Mouse (Mus musculus): ENCODE results near the gene Pttg1ip.

Pttg1ip gene

DNA sequence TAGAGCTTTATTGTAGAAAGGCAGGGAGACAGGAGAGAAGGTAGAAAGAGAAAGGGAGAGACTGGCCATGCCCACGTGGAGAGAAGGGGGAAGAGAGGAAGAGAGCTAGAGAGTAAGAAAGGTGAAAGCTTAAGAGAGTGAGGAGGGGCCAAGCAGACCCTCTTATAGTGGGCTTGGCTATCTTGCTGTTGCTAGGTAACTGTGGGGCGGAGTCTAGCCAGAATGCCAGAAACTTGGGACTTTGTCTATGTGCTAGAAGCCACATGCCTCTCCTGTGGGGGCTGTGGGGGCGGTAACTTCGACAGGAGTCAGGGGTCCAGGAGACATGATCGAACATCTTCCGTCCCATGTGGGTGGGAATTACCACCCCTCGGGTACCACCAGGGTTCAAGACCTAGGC lies 12.0 kb upstream of the Pttg1ip start:
- no peak for DNase-seq (ENCODE audit: low spot score in 2 of 2)

DNA sequence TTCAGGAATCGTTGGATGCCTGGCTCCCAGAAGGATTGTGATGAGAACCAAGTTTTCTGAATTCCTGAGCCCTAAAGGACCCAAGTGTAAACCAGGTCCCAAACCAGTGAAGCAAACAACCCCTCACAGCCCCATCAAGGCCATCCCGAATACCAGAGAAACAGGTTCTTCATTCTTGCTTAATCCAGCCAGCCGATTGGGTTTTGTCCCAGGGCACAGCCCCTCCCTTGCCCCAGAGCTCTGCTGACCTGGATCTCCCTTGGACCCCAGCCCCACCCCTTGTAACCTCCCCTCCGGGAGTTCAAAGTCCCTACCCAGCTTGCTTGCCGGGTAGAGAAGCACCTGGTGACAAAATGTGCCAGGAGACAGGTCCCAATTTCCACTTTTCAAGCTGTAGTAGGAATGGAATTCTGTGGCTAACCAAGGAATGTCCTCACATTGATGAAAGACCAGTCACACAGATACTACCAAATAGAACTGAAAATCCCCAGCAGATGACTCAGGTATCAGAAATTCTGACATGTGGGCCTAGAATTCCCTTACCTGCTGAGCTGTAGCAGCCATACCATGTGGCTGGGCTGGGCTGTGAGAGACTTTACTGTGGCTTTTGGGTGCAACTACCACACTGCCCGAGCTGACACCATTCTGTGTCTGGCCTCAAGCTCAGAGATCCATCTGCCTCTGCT lies 11.4 kb upstream of the Pttg1ip start:
- no peak for DNase-seq (ENCODE audit: low spot score in 2 of 2)

DNA sequence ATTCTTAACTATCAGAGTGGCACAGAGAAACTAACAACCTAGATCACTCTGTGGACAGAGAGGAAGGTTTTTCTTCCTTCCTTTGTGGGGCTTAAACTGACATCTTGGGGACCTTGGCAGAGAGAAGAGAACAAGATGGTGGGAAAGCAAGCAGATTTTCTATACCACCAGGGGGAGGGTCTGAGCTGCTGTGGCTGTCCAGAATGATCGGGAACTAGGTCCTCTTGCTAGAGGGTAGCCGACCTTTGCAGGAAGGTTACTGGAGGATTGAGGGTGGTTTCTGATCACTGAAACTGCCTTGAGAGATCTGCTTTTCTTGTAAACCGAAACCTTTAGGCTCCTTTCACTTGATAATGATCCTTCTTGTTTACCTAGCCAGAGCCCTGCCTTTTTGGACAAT lies 9.3 kb upstream of the Pttg1ip start:
- DNase-seq (ENCODE audit: low spot score in 2 of 2) = peak in 1 of 2 experiments; percentile 3

DNA sequence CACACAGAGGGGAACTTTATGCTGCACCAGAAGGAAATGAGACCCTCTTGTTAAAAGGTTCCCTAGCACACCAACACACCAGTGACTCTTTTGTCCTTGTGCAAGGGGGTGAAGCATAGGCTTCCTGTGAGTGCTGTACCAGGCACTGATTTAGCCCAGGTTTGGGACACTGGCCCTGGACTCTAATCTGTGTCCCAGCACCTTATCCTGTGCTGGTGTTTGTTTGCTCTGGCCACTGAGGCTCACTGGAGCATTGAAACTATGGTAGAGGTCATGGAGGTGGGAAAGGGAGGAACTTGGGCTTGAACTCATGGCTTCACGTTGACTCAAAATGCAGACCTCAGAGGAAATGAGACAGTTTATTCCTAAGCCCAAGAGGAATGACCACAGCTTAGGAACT lies 8.4 kb upstream of the Pttg1ip start:
- no peak for DNase-seq (ENCODE audit: low spot score in 2 of 2)

DNA sequence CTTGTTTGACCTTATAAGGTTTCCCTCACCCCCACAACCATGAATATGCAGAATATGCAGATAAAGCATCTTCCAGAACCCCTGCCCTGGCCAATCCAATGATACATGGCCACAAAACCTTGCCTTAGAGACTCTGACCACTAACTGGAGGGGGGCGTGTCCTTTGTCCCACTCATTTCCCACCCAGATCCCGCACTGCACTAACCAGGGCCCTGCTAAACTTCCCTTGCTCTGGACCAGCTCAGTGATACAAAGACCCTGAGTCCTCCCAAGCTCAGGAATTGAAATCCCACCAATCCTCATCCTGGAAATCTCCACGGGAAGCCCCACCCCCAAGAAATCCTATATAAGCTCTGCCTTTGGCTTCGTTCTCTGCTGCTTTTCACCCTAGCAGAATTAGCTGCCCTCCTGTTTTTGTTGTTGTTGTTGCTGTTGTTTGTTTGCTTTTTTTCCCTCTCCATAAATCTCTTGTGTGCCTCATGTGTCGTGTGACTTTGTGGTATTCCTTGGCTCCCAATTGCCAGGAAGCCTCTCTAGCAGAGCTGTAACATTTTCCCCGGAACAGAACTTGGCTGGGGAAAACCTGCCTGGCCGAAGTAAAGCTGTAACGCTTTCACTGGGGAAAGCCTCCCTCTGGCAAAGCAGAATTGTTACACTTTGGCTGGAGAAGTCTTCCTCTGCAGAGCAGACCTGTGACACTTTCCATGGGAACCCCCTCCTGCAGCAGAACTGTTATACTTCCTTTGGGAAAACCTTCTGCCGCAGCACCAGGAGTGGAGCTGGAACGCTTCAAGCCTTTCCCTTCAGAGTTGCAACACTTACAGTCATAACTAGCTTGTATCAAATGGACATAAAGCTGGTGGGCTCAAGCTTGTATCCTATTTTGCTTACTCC lies 1.2 kb upstream of the Pttg1ip start:
- DNase-seq (ENCODE audit: low spot score in 2 of 2) = peak in 1 of 2 experiments; percentile 4

DNA sequence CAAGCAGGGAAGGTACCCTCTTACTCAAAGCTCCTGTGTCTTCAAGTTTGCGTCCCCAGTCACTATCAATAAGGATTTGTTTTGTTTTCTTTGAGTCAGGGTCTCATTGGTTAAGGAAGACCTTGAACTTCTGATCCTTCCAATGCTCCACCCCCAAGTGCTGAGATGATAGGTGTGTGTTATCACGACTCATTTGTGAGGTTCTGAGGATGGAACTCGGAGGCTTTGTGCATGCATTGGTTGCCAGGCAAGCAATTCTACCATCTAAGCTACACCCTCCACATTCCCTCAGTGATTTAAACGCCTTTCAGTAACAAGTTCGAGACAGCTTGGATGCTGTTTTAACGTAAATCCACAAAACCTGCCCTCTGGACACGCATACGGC lies 505 bp upstream of the Pttg1ip start:
- DNase-seq (ENCODE audit: low spot score in 2 of 2) = no peak

DNA sequence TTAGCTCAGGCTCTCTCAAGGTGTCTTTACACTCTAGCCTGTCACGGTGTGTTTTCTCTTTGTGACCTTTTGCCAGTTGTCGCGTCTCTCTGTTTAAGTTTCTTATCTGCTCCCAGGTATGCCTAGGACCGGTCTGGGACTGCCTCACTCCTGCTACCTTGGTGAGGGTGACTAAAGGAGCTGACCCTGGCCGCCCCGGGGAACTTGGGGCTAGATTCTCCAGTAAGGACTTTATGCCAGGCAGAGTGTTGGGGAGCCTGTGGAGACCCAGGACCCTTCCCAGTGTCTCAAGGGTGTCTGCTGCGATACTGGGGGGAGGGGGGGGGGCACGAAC lies 732 bp downstream of the Pttg1ip start:
- peak in 1 of 2 experiments; percentile 5 for DNase-seq (ENCODE audit: low spot score in 2 of 2)

DNA sequence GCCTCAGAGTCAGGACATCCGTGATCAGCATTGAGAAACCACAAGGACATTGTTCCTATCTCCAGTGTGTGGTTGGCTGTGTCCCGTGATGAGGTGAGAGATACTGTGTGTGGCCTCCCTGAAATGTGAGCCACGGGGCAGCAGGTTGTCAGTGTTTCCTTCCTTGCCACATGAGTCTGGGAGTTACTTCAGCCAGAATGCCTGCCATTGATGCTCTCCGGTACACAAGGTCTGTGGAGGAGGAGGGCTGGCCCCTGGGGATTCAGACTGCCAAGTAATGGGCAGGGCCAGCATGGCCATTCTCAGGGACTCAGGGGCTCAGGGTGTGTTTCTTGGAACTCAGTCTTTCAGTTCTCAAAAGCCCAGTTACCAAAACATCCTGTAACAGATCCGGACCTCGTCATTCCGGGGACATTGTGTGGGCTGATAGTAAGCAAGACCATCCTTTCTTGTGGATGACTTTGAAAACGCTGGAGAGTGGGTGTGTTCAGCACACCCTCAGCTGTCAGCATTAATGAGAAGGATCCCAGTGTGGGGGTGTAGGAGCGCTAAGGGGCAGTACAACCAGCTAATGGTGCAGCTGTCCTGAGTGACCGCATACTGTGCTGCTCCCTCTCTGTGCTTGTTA lies 2.4 kb downstream of the Pttg1ip start:
- DNase-seq (ENCODE audit: low spot score in 2 of 2) = no peak

DNA sequence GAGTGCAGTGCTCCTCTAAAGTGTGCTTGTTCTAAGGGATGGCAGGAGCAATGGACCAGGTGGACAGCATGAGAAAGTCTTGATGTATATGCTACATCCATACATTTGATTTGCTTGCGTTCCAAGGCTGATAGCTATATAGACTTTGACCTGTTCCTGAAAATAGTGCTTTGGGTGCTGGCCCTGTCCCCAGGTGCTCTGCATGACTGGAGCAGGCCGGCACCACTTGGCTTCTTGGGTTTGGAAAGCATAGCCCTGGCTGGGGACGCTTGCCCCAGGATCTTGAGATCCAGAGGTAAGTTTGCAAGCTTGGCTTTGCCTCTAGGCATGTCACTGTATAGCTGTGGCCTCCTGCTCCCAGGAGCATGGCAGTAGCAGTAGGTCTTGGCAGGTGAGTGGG lies 5.1 kb downstream of the Pttg1ip start:
- no peak for DNase-seq (ENCODE audit: low spot score in 2 of 2)

DNA sequence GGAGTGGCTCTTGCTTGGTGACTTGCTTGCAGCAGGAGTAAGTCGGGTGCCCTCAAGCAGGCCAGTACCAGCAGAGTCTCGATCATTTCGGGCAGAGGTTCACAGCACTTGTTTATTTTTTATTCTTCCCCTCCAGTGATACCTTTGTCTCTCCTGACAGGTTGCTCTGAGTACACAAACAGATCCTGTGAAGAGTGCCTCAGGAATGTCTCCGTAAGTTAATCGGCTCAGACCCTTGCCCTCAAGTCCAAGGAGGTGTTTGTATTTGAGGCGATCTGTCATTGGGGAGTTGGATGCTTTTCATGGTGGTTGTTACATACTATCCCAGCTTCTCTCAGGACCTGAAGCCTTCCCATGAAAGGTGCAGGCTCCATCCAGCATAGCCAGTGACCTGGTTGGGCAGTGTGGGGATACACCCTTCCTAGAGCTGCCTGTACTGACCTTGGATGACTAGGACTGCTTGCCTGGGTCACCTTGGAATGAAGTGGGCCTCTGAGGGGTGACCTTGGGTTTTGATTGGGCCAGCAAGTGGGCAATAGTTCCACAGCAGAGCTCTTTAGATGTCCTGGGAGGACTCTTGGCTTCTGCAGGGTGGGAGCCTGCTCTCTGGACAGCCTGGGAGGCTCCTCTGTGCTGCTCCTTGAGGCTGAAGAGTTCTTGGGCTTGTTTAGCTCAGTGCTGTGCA lies 5.7 kb downstream of the Pttg1ip start:
- DNase-seq (ENCODE audit: low spot score in 2 of 2) = no peak

DNA sequence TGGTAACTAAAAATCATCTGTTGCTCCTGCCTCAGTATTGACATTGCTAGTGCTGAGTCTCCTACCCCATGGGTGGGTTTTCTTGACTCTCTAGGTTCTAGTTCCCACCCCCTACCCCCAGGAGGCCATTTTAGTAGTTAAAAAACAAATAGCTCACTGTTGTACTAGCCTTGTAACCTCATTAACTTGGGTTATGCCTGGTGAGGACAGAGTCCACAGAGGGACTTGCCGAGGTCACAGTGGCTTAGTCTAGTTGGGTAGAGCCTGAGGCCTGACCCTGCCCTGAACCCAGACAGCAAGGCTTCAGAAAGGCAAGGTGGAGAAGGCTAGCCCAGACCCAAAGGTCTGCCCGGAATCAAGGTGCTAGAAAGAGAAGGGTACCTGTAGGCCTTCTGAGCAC lies 6.5 kb downstream of the Pttg1ip start:
- DNase-seq (ENCODE audit: low spot score in 2 of 2) = no peak

DNA sequence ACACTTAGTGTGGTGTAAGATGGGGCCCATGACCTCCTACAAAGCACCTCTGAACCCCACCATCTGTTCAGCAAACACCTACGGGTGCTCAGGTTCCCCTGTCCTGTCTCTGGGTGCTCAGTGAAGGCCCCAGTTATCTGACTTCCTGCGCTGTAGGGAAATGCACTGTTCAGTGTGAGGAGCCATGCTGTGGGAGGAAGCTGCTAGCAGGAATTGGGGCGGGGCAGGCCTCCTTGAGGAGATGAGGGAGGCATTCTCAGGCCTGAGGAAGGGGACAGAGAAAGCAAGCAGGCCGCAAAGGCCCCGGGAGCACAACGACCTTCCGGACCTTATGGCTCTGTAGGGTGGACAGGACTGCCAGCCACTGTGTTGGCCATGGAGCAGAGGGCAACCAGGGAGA lies 7.6 kb downstream of the Pttg1ip start:
- no peak for DNase-seq (ENCODE audit: low spot score in 2 of 2)

DNA sequence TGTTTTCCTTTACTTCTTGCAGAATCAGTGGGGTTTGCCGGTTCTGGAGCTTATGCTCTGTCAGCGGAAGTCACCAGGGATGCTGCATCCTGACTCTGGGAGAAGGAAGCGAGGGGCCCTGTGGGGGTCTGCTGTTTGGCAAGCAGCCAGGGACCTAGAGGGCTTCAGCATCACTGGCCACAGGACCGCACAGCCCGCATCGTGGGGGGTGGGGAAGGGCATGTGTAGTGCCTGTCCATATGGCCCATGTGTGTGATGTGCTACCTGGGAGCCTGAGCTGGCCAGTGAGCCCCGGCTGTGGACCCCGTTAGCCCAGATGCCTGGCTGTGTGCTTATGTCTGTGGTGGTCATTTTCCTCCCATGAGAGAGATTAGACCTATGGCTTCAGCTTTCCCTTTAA lies 8.2 kb downstream of the Pttg1ip start:
- DNase-seq (ENCODE audit: low spot score in 2 of 2) = peak in 1 of 2 experiments; percentile 3

DNA sequence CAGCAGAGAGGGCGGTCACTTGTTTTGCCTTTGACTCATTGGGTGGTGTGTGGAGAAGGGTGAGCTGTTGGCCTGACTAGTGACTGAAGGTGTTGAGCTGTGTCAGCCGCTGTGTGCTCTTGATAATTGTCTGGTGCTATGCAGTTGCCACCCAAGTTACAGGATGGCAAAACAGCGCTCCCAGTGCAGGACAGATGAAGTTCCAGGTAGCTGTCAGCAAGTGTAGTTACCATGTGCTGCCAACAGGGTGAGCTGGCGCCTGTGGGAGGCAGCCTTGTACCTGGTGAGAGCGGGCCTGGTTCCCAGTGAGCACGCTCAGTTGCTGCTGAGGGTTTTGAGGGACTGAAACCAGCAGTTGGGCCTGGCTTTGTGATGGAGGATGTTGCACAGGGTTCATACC lies 9.3 kb downstream of the Pttg1ip start:
- peak; percentile 52 to 77 for DNase-seq (ENCODE audit: low spot score in 2 of 2)

DNA sequence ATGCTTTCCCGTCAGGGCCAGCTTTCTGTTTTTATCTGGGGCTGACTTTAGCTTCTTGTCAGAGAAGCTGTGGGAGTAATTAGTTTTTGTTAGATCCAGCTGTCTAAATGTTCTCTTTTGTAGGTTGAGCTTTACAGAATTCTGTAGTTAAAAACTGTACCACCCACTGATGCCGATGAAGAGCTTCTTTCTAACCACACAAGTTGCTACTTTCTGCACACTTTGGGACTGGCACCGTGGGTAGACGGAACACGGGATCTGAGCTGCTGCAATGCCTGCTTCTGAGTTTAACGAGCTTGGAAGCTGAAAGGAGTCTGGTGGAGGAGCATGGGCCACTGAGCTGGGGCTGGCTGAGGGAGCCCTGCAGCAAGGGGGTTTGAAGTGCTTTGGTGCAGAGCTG lies 10.0 kb downstream of the Pttg1ip start:
- peak in 1 of 2 experiments; percentile 2 for DNase-seq (ENCODE audit: low spot score in 2 of 2)

DNA sequence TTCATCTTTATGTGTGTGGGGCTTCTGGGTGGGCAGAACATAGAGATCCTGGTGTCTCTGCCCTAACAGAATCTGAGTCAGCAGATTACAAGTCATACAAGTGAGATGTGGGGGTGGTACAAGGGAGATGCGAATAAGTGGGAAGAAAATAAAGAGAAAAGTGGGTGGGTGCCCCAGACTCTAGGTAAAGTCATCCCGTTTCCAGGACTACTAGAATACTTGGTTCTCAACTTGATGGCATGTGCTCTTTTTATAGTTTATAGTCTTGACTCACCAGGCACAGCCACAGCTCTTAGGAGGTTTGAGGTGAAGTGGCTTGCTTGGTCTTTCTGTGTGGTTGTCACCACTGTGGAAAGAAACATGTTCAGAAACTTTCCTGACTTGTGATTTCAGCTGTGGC lies 14.5 kb downstream of the Pttg1ip start:
- no peak for DNase-seq (ENCODE audit: low spot score in 2 of 2)

DNA sequence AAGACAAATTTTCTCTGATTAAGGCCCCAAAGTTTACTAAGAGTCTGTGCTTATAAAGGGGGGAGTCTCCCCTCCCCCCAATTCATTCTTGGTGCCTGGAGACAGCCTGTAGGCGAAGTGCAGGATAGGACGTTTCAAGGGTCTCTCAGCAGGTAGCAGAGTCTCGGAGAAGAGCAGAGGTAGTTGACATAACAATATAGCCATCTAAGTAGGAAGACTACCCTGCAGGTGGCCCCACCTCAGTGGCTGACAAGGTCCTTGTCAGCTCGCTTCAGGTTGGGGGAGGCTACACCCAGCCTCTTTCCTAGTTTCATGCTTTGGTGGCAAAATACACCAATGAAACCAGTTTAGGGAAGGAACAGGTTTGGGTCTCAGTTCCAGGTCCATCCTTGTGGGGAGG lies 21.5 kb downstream of the Pttg1ip start:
- no peak for DNase-seq (ENCODE audit: low spot score in 2 of 2)

DNA sequence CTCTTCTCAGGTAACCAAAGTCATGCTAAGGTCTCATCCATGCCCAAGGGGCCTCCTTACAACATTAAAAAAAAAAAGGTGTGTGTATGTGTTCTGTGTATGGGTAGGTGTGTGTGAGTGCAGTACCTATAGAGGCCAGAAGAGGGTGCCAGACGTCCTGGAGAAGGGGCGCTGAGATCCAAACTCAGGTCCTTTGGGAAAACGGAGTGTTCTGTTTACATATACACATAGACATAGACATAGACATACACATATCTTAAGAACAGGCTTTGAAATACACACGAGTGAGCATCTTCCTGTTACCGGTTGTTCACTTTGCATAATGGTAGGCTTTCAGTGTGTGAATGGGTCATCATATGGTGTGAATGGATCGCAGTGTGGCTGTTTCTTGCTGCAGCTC lies 22.6 kb downstream of the Pttg1ip start:
- no peak for DNase-seq (ENCODE audit: low spot score in 2 of 2)

DNA sequence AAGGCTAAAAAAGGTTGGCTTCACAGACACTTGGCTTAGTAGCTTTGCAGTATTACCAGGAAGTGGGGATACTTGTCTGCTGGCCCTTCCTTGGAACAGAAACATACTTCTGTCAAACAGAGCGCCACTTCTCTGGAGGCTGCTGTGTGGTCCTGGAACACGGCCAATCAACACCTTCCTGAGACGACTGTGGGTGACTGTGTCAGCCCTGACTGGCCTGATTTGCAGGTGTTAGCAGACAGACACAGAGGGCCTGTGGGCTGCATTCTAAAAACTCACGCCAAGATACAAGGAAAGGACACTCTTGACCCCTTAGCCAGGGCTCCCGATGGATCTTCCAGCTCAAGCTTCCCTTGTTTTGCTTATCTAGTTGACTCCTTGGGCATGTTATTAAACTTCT lies 23.4 kb downstream of the Pttg1ip start:
- DNase-seq (ENCODE audit: low spot score in 2 of 2) = no peak

DNA sequence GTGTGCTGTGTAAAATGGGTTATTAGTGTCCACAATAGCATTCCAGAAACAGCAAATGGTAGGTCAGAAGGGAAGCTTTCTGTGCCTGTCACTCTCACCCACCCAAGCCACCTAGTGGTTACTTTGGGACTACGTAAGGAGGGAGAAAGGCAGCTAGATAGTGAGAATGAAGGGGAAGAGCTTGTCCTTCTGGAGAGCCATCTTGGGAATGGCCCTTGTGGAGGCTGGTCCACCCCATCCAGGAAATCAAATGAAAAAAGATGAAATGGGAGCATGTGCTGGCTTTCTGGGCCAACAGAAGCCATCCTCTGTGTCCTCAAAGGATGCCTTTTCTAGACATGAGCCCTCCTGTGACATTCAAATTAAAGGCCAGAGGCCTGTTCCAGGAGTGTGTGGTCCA lies 23.8 kb downstream of the Pttg1ip start:
- peak; percentile 23 to 45 for DNase-seq (ENCODE audit: low spot score in 2 of 2)

DNA sequence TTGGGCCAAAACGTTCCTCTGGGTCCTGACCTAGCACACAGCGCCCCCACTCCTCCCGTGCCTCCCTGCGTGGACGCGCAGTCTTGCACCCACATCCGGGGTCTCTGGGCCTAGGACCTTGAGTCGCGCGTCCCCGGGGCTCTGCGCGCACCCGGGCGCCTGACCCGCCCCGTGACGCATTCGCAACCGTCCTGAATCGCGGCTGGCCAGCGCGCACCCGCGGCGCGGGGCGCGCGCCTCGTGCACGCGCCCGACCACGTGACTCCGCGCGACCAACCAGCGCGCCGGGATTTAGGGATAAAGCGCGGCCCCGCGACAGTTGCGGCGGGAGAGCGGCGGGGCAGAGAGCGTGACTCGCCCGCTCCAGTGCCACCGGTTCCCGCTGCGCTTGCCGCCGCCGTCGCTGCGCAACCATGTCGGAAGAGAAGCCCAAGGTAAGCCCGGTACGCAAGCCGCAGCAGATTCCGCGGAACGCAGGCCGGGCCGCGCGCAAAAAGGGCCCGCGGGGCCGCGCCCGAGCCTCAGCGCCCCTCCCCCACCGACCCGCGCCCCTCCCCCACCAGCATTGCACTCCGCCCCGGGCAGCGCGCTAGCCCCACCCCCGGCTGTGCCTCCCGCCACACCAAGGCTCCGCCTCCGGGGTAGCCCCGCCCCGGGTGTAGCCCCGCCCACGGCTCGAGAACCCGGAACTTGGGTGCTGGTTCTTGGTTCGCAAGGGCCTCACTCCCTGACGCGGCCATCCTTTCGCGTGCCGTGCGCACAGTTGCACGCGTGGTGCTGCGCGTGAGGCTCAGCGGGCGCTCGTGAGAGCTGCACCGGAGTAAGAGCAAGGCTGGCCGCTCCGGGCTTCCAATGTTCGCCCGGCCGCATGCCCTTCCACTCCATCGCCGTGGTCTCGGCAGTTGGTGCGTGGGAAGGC lies 24.6 kb downstream of the Pttg1ip start, which contains the start of the genes Sumo3 and Gm49325:
Gene Sumo3, plus strand, starts transcription at position 190 of the 919 bp plus-strand sequence.
Gene Gm49325, plus strand, starts transcription at position 290 of the 919 bp plus-strand sequence.
- peak; percentile 98 to 100 for DNase-seq (ENCODE audit: low spot score in 2 of 2)
